Mouse (Mus musculus) bone marrow, adult 2 months (tissue): ENCODE data around the gene Lasp1.

Experiments used
- CTCF ChIP-seq: fragments of 200-500 bp; IDR thresholded peaks from 2 replicates; pipeline ENCODE4 v1.5.1; 2011; ENCODE audit warnings: low read length, control low read depth; ENCODE audit not compliant: control insufficient read depth, insufficient read depth
- POLR2A ChIP-seq: fragments of 200-500 bp; IDR thresholded peaks from 2 replicates; pipeline ENCODE4 v1.6.1; 2011; ENCODE audit warnings: low read depth, mild to moderate bottlenecking, control low read depth, low read length, borderline replicate concordance; ENCODE audit not compliant: control insufficient read depth

GRCm38 (mm10) chr11:97807626-97808025 lies 8.8 kb downstream of the Lasp1 start:
- TF ChIP-seq POLR2A (no peak), CTCF (no peak)
